Comparison of ENCODE assay signal across 13 mouse cellular contexts in the genomic region with DNA sequence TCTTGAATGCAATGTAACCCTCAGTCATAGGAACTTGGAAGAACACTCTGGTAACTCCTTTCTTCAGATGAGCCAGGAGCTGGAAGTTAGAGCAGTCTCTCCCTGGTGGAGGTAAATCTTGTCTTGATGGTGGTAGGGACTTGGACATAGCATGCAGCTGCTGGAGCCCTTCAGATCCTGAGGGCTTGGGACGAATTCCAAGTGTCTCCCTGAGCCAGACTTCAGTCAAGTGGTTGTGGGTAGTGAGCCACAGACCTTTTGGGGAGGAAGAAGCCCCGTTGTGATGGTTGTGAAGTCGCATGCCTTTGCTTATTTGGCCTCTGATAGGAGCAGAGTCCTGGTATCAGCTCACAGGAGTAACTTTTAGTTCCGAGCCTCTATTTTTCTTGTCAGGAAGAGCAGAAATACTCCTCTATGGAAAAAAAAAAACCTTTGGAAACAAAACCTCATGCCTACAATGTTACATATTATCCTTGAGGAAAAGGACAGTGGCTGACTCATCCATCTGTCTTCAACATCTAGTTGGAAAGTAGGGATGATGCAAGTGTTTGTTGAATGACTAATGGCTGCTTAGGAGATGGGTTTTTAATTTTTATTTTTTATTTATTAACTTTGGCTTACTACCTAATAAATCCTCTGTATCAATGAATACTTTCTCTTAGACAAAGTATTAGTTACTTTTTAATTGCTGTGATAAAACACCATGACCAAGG.
"Had no signal": no experiment of that assay in that cellular context is flagged by ENCODE, and none has a peak within 500 bp of the region (broad histone marks: within the 10 kb centered on the region; RNA-seq: fewer than 3 reads in every experiment).

No protein-coding gene starts in this region.

- H3K9ac ChIP-seq: limb, embryonic 13.5 days; liver, embryonic 14.5 days had no signal

- H3K36me3 ChIP-seq: limb, embryonic 13.5 days; midbrain, embryonic 10.5 days had no signal

- H3K9me3 ChIP-seq: limb, embryonic 13.5 days; midbrain, embryonic 10.5 days had no signal

- ATAC-seq: lung, postnatal 0 days; midbrain, embryonic 16.5 days had no signal

- DNase-seq: kidney, postnatal 10 days; kidney, postnatal 4 days; left cerebral cortex, postnatal 4 days; lung, adult 18-20 months; lung, postnatal 4 days; right cerebral cortex, postnatal 14 days; thymus, postnatal 36 days had no signal

- H3K27ac ChIP-seq: layer of hippocampus, adult 2 months; limb, embryonic 13.5 days; liver, embryonic 14.5 days; midbrain, embryonic 10.5 days had no signal

- H3K4me2 ChIP-seq: limb, embryonic 13.5 days had no signal

- H3K4me3 ChIP-seq: layer of hippocampus, adult 2 months; limb, embryonic 13.5 days; midbrain, embryonic 10.5 days had no signal

- H3K4me1 ChIP-seq: limb, embryonic 13.5 days; midbrain, embryonic 10.5 days had no signal
